Mouse (Mus musculus) natural killer cell, adult 2 months (primary cell): ENCODE data around the gene Fyco1.

Experiments used
- DNase-seq, 2 experiments: peaks; one replicate each; pipeline ENCODE4 v3.0.0; 2022; ENCODE audit warnings: low spot score in 2 of 2

Gene Fyco1

GRCm38 (mm10) chr9:123749687-123750086 is 102.0 kb downstream of the Fyco1 start:
- peak in 1 of 2 experiments; percentile 47 for DNase-seq

GRCm38 (mm10) chr9:123740799-123741198 is 110.9 kb downstream of the Fyco1 start:
- no peak for DNase-seq
